25 mouse cellular contexts compared by ENCODE assay signal in genomic region chr13:17102372-17102771, GRCm38 (mm10).
"Had no signal": no experiment of that assay in that cellular context is flagged by ENCODE, and none has a peak within 500 bp of the region (broad histone marks: within the 10 kb centered on the region; RNA-seq: fewer than 3 reads in every experiment).

No protein-coding gene starts in this region.

- H3K27ac ChIP-seq: gastrocnemius, adult 2 months; heart, embryonic 10.5 days; hindbrain, embryonic 10.5 days; hindbrain, embryonic 12.5 days; hindbrain, embryonic 14.5 days; intestine, embryonic 15.5 days; layer of hippocampus, adult 2 months; left cerebral cortex, adult 2 months; limb, embryonic 13.5 days had no signal

- H3K27me3 ChIP-seq: heart, embryonic 12.5 days; hindbrain, embryonic 12.5 days; intestine, embryonic 15.5 days; limb, embryonic 13.5 days had no signal

- H3K36me3 ChIP-seq: heart, embryonic 10.5 days; heart, embryonic 12.5 days; hindbrain, embryonic 10.5 days; hindbrain, embryonic 12.5 days; intestine, embryonic 15.5 days; limb, embryonic 13.5 days had no signal

- H3K4me3 ChIP-seq: gastrocnemius, adult 2 months; heart, embryonic 10.5 days; heart, embryonic 12.5 days; hindbrain, embryonic 10.5 days; hindbrain, embryonic 12.5 days; intestine, embryonic 15.5 days; layer of hippocampus, adult 2 months; left cerebral cortex, adult 2 months; limb, embryonic 13.5 days had no signal

- H3K4me2 ChIP-seq: heart, embryonic 12.5 days; hindbrain, embryonic 12.5 days; hindbrain, embryonic 14.5 days; intestine, embryonic 15.5 days; limb, embryonic 13.5 days; liver, embryonic 11.5 days had no signal

- ATAC-seq: hindbrain, embryonic 16.5 days; inflammation-experienced regulatory T-cells, adult 6 months; intestine, embryonic 15.5 days; intestine, postnatal 0 days had no signal

- H3K4me1 ChIP-seq: heart, embryonic 10.5 days; heart, embryonic 12.5 days; hindbrain, embryonic 10.5 days; hindbrain, embryonic 12.5 days; intestine, embryonic 15.5 days; limb, embryonic 13.5 days had no signal

- H3K9ac ChIP-seq: heart, embryonic 12.5 days; hindbrain, embryonic 12.5 days; hindbrain, embryonic 14.5 days; intestine, embryonic 15.5 days; limb, embryonic 13.5 days had no signal

- H3K9me3 ChIP-seq: heart, embryonic 10.5 days; heart, embryonic 12.5 days; hindbrain, embryonic 10.5 days; hindbrain, embryonic 12.5 days; intestine, embryonic 15.5 days; limb, embryonic 13.5 days had no signal

- DNase-seq: gastrocnemius, adult 2 months; gastrocnemius, postnatal 10 days; gastrocnemius, postnatal 25 days; heart, adult 18-20 months; heart, postnatal 10 days; heart, postnatal 4 days; kidney, adult 18-20 months; kidney, adult 8-10 months; kidney, postnatal 10 days; kidney, postnatal 25 days; kidney, postnatal 4 days; liver had no signal
